In genomic region chr4:42945952-42946351, GRCm38 (mm10) we compare ENCODE assay signal across 10 mouse cellular contexts. TPM values are rescaled to one million over a fixed set of nuclear protein-coding genes. Genes with fewer than 3 reads are reported as not detected.
DNase-seq lines count a peak whose midpoint lies in the region; ATAC-seq and TF ChIP-seq lines count a peak whose summit lies in the region.
"Had no signal": no experiment of that assay in that cellular context is flagged by ENCODE, and none has a peak within 500 bp of the region (broad histone marks: within the 10 kb centered on the region; RNA-seq: fewer than 3 reads in every experiment).

No protein-coding gene starts in this region.

- 2% methylated on average over 5 of the region's 5 CpGs for WGBS in hindbrain, embryonic 15.5 days
- WGBS in limb, embryonic 14.5 days = 3% methylated on average over 5 of the region's 5 CpGs
- 10% methylated on average over 5 of the region's 5 CpGs for WGBS in neural tube, embryonic 13.5 days

- no peaks in the 10 kb centered on the region for H3K9me3 ChIP-seq in hindbrain, embryonic 15.5 days
- H3K9me3 ChIP-seq in limb, embryonic 14.5 days (ENCODE audit: control insufficient read depth, low read length) = no peaks in the 10 kb centered on the region
- H3K9me3 ChIP-seq in neural tube, embryonic 13.5 days = no peaks in the 10 kb centered on the region
- H3K9me3 ChIP-seq: embryonic facial prominence, embryonic 12.5 days had no signal

- TF ChIP-seq POLR2A in cortical plate, adult 2 months (IDR thresholded peaks at IDR 0.05; ENCODE audit: extremely low read depth, insufficient read depth, low read length) = no peak
- no peak for TF ChIP-seq POLR2A in limb, embryonic 14.5 days (IDR thresholded peaks at IDR 0.05; ENCODE audit: borderline replicate concordance, extremely low read depth, insufficient read depth, insufficient read length)

- DNase-seq in layer of hippocampus, adult 11-12 months (ENCODE audit: low spot score) = peak; percentile 81
- DNase-seq in layer of hippocampus, postnatal 36 days = no peak
- DNase-seq in T-cell, adult 2 months (ENCODE audit: low spot score) = peak; percentile 33
- peak; percentile 73 for DNase-seq in limb, embryonic 14.5 days (ENCODE audit: low spot score)

- H3K4me2 ChIP-seq in hindbrain, embryonic 15.5 days = peak overlapping the region; percentile 36
- no peak overlapping the region for H3K4me2 ChIP-seq in limb, embryonic 14.5 days (replicated peaks; ENCODE audit: low read depth, low read length, severe bottlenecking)
- peak overlapping the region; percentile 36 for H3K4me2 ChIP-seq in neural tube, embryonic 13.5 days
- H3K4me2 ChIP-seq: embryonic facial prominence, embryonic 12.5 days had no signal

- peaks cover 26% of the 10 kb centered on the region for H3K4me1 ChIP-seq in cortical plate, adult 2 months (ENCODE audit: control insufficient read depth, insufficient read depth, low read length)
- peaks cover 45% of the 10 kb centered on the region for H3K4me1 ChIP-seq in hindbrain, embryonic 15.5 days (replicated peaks)
- H3K4me1 ChIP-seq in limb, embryonic 14.5 days (ENCODE audit: control insufficient read depth, insufficient read depth, low read length) = peaks cover 9% of the 10 kb centered on the region
- peaks cover 59% of the 10 kb centered on the region for H3K4me1 ChIP-seq in neural tube, embryonic 13.5 days (replicated peaks)

- H3K36me3 ChIP-seq in hindbrain, embryonic 15.5 days = no peaks in the 10 kb centered on the region
- no peaks in the 10 kb centered on the region for H3K36me3 ChIP-seq in limb, embryonic 14.5 days (ENCODE audit: control insufficient read depth, insufficient read depth, low read length)
- 0 out of 2 replicates have a peak, but pooled peaks cover 6% of the 10 kb centered on the region for H3K36me3 ChIP-seq in neural tube, embryonic 13.5 days
- H3K36me3 ChIP-seq: embryonic facial prominence, embryonic 12.5 days had no signal

- peak overlapping the region; percentile 97 for H3K27ac ChIP-seq in cortical plate, adult 2 months (ENCODE audit: insufficient read depth, low read length)
- H3K27ac ChIP-seq in hindbrain, embryonic 15.5 days (replicated peaks) = peak overlapping the region; percentile 81
- no peak overlapping the region for H3K27ac ChIP-seq in limb, embryonic 14.5 days (replicated peaks; ENCODE audit: low read depth, low read length)
- H3K27ac ChIP-seq in neural tube, embryonic 13.5 days (replicated peaks) = peak overlapping the region; percentile 88
- H3K27ac ChIP-seq: embryonic facial prominence, embryonic 12.5 days had no signal

- H3K9ac ChIP-seq in hindbrain, embryonic 15.5 days = no peak overlapping the region
- H3K9ac ChIP-seq in limb, embryonic 14.5 days (ENCODE audit: low read depth, low read length, severe bottlenecking) = no peak overlapping the region
- H3K9ac ChIP-seq in neural tube, embryonic 13.5 days = peak overlapping the region; percentile 48; the same call in 1 of the 2 replicates
- H3K9ac ChIP-seq: embryonic facial prominence, embryonic 12.5 days had no signal

- no peaks in the 10 kb centered on the region for H3K27me3 ChIP-seq in hindbrain, embryonic 15.5 days
- peaks cover 6% of the 10 kb centered on the region; the same call in 1 of the 2 replicates for H3K27me3 ChIP-seq in limb, embryonic 14.5 days (ENCODE audit: control insufficient read depth, insufficient read depth, low read length)
- H3K27me3 ChIP-seq in neural tube, embryonic 13.5 days = 0 out of 2 replicates have a peak, but pooled peaks cover 4% of the 10 kb centered on the region

- TF ChIP-seq CTCF in cortical plate, adult 2 months (IDR thresholded peaks at IDR 0.05; ENCODE audit: extremely low read depth, insufficient read depth, low read length) = peak; percentile 44; the same call in 1 of the 2 replicates

- no peak for ATAC-seq in hindbrain, embryonic 15.5 days (ENCODE audit: low FRiP score, low read depth)
- no peak for ATAC-seq in limb, embryonic 14.5 days (ENCODE audit: low FRiP score, low read depth)
- no peak for ATAC-seq in neural tube, embryonic 13.5 days (ENCODE audit: low read depth)
- ATAC-seq in inflammation-experienced regulatory T-cells, adult 6 months = no peak

- H3K4me3 ChIP-seq in cortical plate, adult 2 months (ENCODE audit: insufficient read depth, low read length) = no peak overlapping the region
- H3K4me3 ChIP-seq in hindbrain, embryonic 15.5 days = no peak overlapping the region
- no peak overlapping the region for H3K4me3 ChIP-seq in limb, embryonic 14.5 days (replicated peaks; ENCODE audit: low read length)
- no peak overlapping the region for H3K4me3 ChIP-seq in neural tube, embryonic 13.5 days
- H3K4me3 ChIP-seq: embryonic facial prominence, embryonic 12.5 days had no signal

RNA-seq across cellular contexts. Expression of gene Dnajb5, which starts 3.7 kb away (rescaled TPM):
- total RNA-seq in layer of hippocampus, postnatal 36 days (2021) = 100 to 1,000 TPM; 203 to 221 TPM
- 96.0 and 107 TPM in 2 replicates for polyA plus RNA-seq in cortical plate, adult 2 months (2012; rRNA removed)
- polyA plus RNA-seq in hindbrain, embryonic 15.5 days (2015; fragmentation: Nextera tagmentation; extraction: Ambion mirVana) = 36.7 and 46.3 TPM in 2 replicates
- polyA plus RNA-seq in limb, embryonic 14.5 days (2012; rRNA removed) = 16.9 and 17.4 TPM in 2 replicates
- polyA plus RNA-seq in limb, embryonic 14.5 days (2014; fragmentation: Nextera tagmentation; extraction: Ambion mirVana) = 7.4 and 7.6 TPM in 2 replicates
- polyA plus RNA-seq in neural tube, embryonic 13.5 days (2015; fragmentation: Nextera tagmentation; extraction: Ambion mirVana) = 50.1 and 50.5 TPM in 2 replicates
- 1 to 10 TPM; 2.1 to 5.3 (median 2.3) TPM for polyA plus RNA-seq in inflammation-experienced regulatory T-cells, adult 6 months (2017; shearing (Covaris generic))

RNA-seq across cellular contexts. Expression of gene 1700022I11Rik, which starts 23.5 kb away (rescaled TPM):
- not detected for total RNA-seq in layer of hippocampus, postnatal 36 days (2021)
- not detected in 2 replicates for polyA plus RNA-seq in cortical plate, adult 2 months (2012; rRNA removed)
- polyA plus RNA-seq in hindbrain, embryonic 15.5 days (2015; fragmentation: Nextera tagmentation; extraction: Ambion mirVana) = 0.41 and 0.68 TPM in 2 replicates
- not detected in 2 replicates for polyA plus RNA-seq in limb, embryonic 14.5 days (2012; rRNA removed)
- polyA plus RNA-seq in limb, embryonic 14.5 days (2014; fragmentation: Nextera tagmentation; extraction: Ambion mirVana) = 0.45 and 0.48 TPM in 2 replicates
- 0.57 and 1.3 TPM in 2 replicates for polyA plus RNA-seq in neural tube, embryonic 13.5 days (2015; fragmentation: Nextera tagmentation; extraction: Ambion mirVana)
- 1 to 10 TPM in 1 of 3 experiments, under 1 TPM in 1, not detected in 1; 0.35 to 1.1 TPM for polyA plus RNA-seq in inflammation-experienced regulatory T-cells, adult 6 months (2017; shearing (Covaris generic))
- total RNA-seq: layer of hippocampus, postnatal 25 days had no signal

RNA-seq across cellular contexts. Expression of gene Phf24, which starts 29.5 kb away (rescaled TPM):
- total RNA-seq in layer of hippocampus, postnatal 36 days (2021) = 100 to 1,000 TPM; 148 to 149 TPM
- 282 and 292 TPM in 2 replicates for polyA plus RNA-seq in cortical plate, adult 2 months (2012; rRNA removed)
- 39.3 and 39.7 TPM in 2 replicates for polyA plus RNA-seq in hindbrain, embryonic 15.5 days (2015; fragmentation: Nextera tagmentation; extraction: Ambion mirVana)
- polyA plus RNA-seq in limb, embryonic 14.5 days (2012; rRNA removed) = 2.4 and 2.7 TPM in 2 replicates
- 1.1 and 1.2 TPM in 2 replicates for polyA plus RNA-seq in limb, embryonic 14.5 days (2014; fragmentation: Nextera tagmentation; extraction: Ambion mirVana)
- polyA plus RNA-seq in neural tube, embryonic 13.5 days (2015; fragmentation: Nextera tagmentation; extraction: Ambion mirVana) = 20.1 and 27.6 TPM in 2 replicates
- polyA plus RNA-seq in inflammation-experienced regulatory T-cells, adult 6 months (2017; shearing (Covaris generic)) = not detected

RNA-seq across cellular contexts. Expression of gene Vcp, which starts 54.4 kb away (rescaled TPM):
- 100 to 1,000 TPM; 188 to 194 TPM for total RNA-seq in layer of hippocampus, postnatal 36 days (2021)
- polyA plus RNA-seq in cortical plate, adult 2 months (2012; rRNA removed) = 171 and 176 TPM in 2 replicates
- polyA plus RNA-seq in hindbrain, embryonic 15.5 days (2015; fragmentation: Nextera tagmentation; extraction: Ambion mirVana) = 469 and 479 TPM in 2 replicates
- 194 and 248 TPM in 2 replicates for polyA plus RNA-seq in limb, embryonic 14.5 days (2012; rRNA removed)
- polyA plus RNA-seq in limb, embryonic 14.5 days (2014; fragmentation: Nextera tagmentation; extraction: Ambion mirVana) = 468 and 501 TPM in 2 replicates
- 526 and 554 TPM in 2 replicates for polyA plus RNA-seq in neural tube, embryonic 13.5 days (2015; fragmentation: Nextera tagmentation; extraction: Ambion mirVana)
- polyA plus RNA-seq in inflammation-experienced regulatory T-cells, adult 6 months (2017; shearing (Covaris generic)) = 100 to 1,000 TPM; 144 to 162 (median 154) TPM

Comparison
In these comparisons a context has a peak if more than half of its experiments do, and no peak if none do; other contexts are left out.
1. DNase-seq: peak in layer of hippocampus, adult 11-12 months (single experiment), T-cell, adult 2 months (single experiment) and limb, embryonic 14.5 days (single experiment); none in layer of hippocampus, postnatal 36 days (0 of 2).